Mouse (Mus musculus): ENCODE results near the gene C130050O18Rik. TPM values are rescaled to one million over a fixed set of nuclear protein-coding genes. Genes with fewer than 3 reads are reported as not detected.

Gene C130050O18Rik
- polyA plus RNA-seq, 1 experiment from 2014 or later, result 0.43 TPM

DNA sequence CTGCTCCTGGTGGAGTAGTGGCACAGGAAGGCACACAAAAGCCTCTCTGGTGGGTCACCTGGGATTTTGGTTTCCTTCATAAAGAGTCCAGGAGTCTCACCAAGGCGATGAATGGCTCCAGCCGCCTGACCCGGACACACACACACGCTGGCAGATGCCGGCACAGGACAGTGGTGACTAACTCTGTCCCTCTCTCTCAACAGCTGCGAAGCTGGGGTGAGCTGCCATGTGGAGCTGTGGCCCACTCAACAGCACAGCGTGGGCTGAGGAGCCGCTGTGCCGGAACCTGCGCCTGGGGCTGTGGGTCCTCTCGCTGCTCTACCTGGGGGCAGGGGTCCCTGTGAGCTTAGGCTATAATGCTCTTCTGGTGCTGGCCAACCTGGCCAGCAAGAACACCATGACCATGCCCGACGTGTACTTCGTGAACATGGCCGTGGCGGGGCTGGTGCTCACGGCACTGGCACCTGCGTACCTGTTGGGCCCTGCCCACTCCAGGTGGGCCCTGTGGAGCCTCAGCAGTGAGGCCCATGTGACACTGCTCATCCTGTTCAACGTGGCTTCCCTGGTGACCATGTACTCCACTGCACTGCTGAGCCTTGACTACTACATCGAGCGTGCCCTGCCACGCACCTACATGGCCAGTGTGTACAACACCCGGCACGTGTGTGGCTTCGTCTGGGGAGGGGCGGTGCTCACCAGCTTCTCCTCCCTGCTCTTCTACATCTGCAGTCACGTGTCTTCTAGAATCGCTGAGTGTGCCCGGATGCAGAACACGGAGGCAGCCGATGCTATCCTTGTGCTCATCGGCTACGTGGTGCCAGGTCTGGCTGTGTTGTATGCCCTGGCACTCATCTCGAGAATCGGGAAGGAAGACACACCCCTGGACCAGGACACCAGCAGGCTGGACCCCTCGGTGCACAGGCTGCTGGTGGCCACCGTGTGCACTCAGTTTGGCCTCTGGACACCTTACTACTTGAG, 12.6 kb upstream of the C130050O18Rik start:
- 91% methylated on average over 37 of the region's 37 CpGs for WGBS
- H3K9me3 ChIP-seq (replicated peaks; ENCODE audit: control insufficient read depth, low read length), result no peaks in the 10 kb centered on the region
- no peak overlapping the region for H3K4me2 ChIP-seq (ENCODE audit: low read depth, low read length)
- no peak overlapping the region for H3K4me3 ChIP-seq (ENCODE audit: low read length)
- H3K36me3 ChIP-seq (ENCODE audit: control insufficient read depth, insufficient read depth), result peaks cover 11% of the 10 kb centered on the region
- H3K27me3 ChIP-seq (ENCODE audit: control insufficient read depth, insufficient read depth, low read length), result no peaks in the 10 kb centered on the region
- H3K27ac ChIP-seq (ENCODE audit: low read length), result no peak overlapping the region
- no peak overlapping the region for H3K9ac ChIP-seq (ENCODE audit: low read length)
- no peak for ATAC-seq (replicated peaks; ENCODE audit: extremely low read depth, insufficient read depth, low FRiP score)
- peaks cover 37% of the 10 kb centered on the region for H3K4me1 ChIP-seq (ENCODE audit: control insufficient read depth, insufficient read depth, low read length)

DNA sequence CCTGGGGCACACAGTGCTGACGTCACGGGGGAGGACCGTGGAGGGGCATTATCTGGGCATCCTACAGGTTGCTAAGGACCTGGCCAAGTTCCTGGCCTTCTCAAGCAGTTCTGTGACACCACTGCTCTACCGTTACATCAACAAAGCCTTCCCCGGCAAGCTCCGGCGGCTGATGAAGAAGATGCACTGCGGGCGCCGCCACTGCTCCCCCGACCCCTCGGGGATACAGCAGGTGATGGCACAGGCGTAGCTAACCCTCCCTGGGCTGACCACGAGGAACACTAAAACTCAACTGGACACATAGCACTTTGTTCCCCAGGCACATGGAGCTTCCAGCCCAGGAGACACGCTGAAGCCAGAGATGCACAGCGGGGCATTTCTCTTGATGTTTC, 11.9 kb upstream of the C130050O18Rik start:
- Histone ChIP-seq H3K27ac (ENCODE audit: low read length) (no peak overlapping the region), H3K4me3 (ENCODE audit: low read length) (no peak overlapping the region), H3K4me2 (ENCODE audit: low read depth, low read length) (no peak overlapping the region), H3K9ac (ENCODE audit: low read length) (no peak overlapping the region), H3K4me1 (ENCODE audit: control insufficient read depth, insufficient read depth, low read length) (peaks cover 37% of the 10 kb centered on the region), H3K9me3 (replicated peaks; ENCODE audit: control insufficient read depth, low read length) (no peaks in the 10 kb centered on the region), H3K27me3 (ENCODE audit: control insufficient read depth, insufficient read depth, low read length) (no peaks in the 10 kb centered on the region), H3K36me3 (ENCODE audit: control insufficient read depth, insufficient read depth) (peaks cover 11% of the 10 kb centered on the region)
- WGBS, result 89% methylated on average over 16 of the region's 16 CpGs
- ATAC-seq (replicated peaks; ENCODE audit: extremely low read depth, insufficient read depth, low FRiP score), result no peak

DNA sequence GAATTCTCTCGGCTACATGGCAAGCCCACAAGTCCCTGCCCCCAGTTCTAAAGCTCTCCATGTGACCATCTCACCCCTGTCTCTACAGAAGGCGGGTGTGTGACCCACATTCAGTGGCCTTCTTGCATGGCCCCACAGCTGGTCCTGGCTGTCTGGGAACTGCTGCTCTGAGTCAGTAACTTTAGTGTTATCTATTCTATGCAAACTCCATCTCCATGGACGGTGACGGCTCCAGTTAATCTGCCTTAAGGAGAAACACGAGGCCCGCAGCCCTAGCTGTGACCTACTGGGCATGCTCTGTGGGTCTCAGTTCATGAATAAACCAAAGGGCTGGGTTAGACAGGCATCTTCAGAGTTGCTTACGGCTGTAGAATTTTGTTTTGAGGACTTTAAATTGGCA, 10.7 kb upstream of the C130050O18Rik start:
- Histone ChIP-seq H3K27ac (ENCODE audit: low read length) (no peak overlapping the region), H3K27me3 (ENCODE audit: control insufficient read depth, insufficient read depth, low read length) (no peaks in the 10 kb centered on the region), H3K4me1 (ENCODE audit: control insufficient read depth, insufficient read depth, low read length) (peaks cover 33% of the 10 kb centered on the region), H3K36me3 (ENCODE audit: control insufficient read depth, insufficient read depth) (peaks cover 11% of the 10 kb centered on the region), H3K9me3 (replicated peaks; ENCODE audit: control insufficient read depth, low read length) (no peaks in the 10 kb centered on the region), H3K9ac (ENCODE audit: low read length) (no peak overlapping the region), H3K4me2 (ENCODE audit: low read depth, low read length) (no peak overlapping the region), H3K4me3 (ENCODE audit: low read length) (no peak overlapping the region)
- no peak for ATAC-seq (replicated peaks; ENCODE audit: extremely low read depth, insufficient read depth, low FRiP score)
- WGBS, result 68% methylated on average over 7 of the region's 7 CpGs

DNA sequence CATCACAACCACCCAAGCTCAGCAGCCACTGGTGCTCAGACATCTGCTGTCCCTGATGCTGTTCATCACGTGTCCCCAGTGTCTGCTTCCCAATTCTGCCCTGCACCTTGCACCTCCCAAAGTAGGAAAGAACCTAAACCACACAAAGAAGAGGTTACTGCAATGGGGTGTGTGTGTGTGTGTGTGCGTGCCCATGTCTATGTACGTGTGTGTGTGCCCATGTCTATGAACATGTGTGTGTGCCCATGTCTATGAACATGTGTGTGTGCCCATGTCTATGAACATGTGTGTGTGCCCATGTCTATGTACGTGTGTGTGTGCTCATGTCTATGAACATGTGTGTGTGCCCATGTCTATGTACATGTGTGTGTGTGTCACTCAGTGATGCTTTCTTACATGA, 9.6 kb upstream of the C130050O18Rik start:
- WGBS, result 88% methylated on average over 4 of the region's 4 CpGs
- no peak for ATAC-seq (replicated peaks; ENCODE audit: extremely low read depth, insufficient read depth, low FRiP score)

DNA sequence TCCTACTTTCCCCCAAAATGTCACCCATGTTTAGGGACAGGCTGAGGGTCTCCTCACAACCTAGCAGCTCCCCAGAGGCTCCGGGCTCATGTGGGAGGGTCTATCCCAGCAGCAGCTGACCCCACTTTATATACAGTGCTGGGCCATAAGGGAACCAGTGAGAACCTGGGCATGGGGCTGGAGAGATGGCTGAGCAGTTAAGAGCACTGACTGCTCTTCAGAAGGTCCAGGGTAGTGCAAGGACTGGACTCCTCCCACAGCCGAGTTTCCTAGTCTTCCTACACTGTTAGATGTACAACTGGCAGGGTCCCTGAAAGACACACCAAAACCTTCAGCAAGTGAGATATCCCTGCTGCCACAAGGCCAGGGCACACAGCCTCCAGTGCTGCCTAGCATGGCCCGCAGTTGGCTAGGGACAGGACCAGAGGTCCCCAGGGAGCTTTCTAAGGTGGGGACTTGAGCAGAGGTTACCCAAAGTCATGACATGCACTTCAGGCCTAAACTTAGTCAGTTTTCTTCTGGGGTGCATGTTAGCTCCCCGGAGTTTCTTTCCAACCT, 7.6 kb upstream of the C130050O18Rik start:
- Histone ChIP-seq H3K9me3 (replicated peaks; ENCODE audit: control insufficient read depth, low read length) (no peaks in the 10 kb centered on the region), H3K4me2 (ENCODE audit: low read depth, low read length) (no peak overlapping the region; the same call in 1 of the 2 replicates), H3K9ac (ENCODE audit: low read length) (peak overlapping the region; percentile 58), H3K36me3 (ENCODE audit: control insufficient read depth, insufficient read depth) (peaks cover 11% of the 10 kb centered on the region), H3K27me3 (ENCODE audit: control insufficient read depth, insufficient read depth, low read length) (no peaks in the 10 kb centered on the region), H3K27ac (ENCODE audit: low read length) (peak overlapping the region; percentile 51), H3K4me1 (ENCODE audit: control insufficient read depth, insufficient read depth, low read length) (peaks cover 17% of the 10 kb centered on the region), H3K4me3 (ENCODE audit: low read length) (no peak overlapping the region)
- WGBS, result 80% methylated on average over 4 of the region's 4 CpGs
- no peak for ATAC-seq (replicated peaks; ENCODE audit: extremely low read depth, insufficient read depth, low FRiP score)

More for the DNA sequence above, 9.6 kb upstream of the C130050O18Rik start:
- no peak overlapping the region for H3K4me3 ChIP-seq (ENCODE audit: low read length)
- H3K27ac ChIP-seq (ENCODE audit: low read length), result no peak overlapping the region
- H3K27me3 ChIP-seq (ENCODE audit: control insufficient read depth, insufficient read depth, low read length), result no peaks in the 10 kb centered on the region
- H3K4me2 ChIP-seq (ENCODE audit: low read depth, low read length), result no peak overlapping the region
- peaks cover 11% of the 10 kb centered on the region for H3K36me3 ChIP-seq (ENCODE audit: control insufficient read depth, insufficient read depth)
- peaks cover 26% of the 10 kb centered on the region for H3K4me1 ChIP-seq (ENCODE audit: control insufficient read depth, insufficient read depth, low read length)
- no peaks in the 10 kb centered on the region for H3K9me3 ChIP-seq (replicated peaks; ENCODE audit: control insufficient read depth, low read length)
- H3K9ac ChIP-seq (ENCODE audit: low read length), result no peak overlapping the region

DNA sequence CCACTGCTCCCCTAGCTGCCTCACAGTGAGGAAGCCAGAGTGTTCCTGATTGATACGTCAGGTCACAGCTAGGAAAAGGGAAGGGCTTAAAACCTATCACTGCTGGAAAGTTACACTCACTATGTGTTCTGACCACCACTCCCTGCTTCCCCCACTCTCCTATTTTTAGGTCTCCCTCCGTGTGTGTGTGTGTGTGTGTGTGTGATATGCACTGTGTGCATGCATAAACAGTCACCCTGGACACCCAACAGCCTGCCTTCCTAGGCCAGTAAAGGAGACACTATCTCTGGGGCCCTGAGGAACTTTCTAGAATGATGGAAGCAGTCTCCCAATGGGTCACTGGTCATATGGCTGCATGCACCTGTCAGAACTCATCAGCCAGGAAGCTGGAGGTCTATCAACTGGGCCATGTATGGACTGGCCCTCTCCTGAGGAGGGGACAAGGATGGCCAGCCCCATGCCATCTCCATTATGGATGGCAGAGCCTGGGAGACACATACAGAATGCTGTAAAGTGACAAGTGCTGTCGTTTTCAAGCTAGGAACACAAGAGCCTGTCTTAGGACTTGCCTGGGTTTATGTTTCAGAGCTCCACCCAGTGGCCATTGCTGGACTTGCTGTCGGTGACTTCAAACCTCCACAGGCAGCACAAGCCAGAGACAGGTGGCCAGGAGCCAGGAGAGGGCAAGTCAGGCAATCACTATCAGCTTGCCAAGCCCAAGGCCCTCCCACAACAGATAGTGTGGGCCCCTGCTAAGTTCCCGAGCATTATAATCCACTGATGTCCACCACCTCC, 6.9 kb upstream of the C130050O18Rik start:
- Histone ChIP-seq H3K4me2 (ENCODE audit: low read depth, low read length) (peak overlapping the region; percentile 4), H3K27me3 (ENCODE audit: control insufficient read depth, insufficient read depth, low read length) (no peaks in the 10 kb centered on the region), H3K9me3 (replicated peaks; ENCODE audit: control insufficient read depth, low read length) (no peaks in the 10 kb centered on the region), H3K36me3 (ENCODE audit: control insufficient read depth, insufficient read depth) (peaks cover 7% of the 10 kb centered on the region), H3K9ac (ENCODE audit: low read length) (peak overlapping the region; percentile 58), H3K4me3 (ENCODE audit: low read length) (no peak overlapping the region), H3K27ac (ENCODE audit: low read length) (peak overlapping the region; percentile 55), H3K4me1 (ENCODE audit: control insufficient read depth, insufficient read depth, low read length) (peaks cover 17% of the 10 kb centered on the region)
- ATAC-seq (replicated peaks; ENCODE audit: extremely low read depth, insufficient read depth, low FRiP score), result peak; percentile 79
- WGBS, result 17% methylated on average over 5 of the region's 5 CpGs

DNA sequence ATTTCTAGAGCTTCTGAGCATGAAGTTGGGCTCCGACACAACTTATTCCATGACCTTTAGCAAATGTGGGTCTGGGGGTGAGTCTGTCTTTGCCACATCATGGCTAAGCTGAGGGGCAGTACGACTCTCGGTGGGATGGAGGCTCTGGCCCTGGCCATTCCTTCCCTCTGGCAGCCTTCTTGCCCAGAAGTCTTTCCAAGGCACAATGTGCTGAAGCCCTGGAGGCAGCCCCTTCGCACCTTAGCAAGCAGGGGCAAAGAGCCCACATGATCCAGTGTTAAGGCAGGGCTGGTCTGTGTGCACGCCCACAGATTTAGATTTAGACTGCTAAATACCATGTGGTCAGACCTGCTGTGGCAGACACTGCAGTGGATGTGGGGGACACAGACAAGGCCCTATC, 6.3 kb upstream of the C130050O18Rik start:
- H3K4me2 ChIP-seq (ENCODE audit: low read depth, low read length), result peak overlapping the region; percentile 4; the same call in 1 of the 2 replicates
- 67% methylated on average over 5 of the region's 5 CpGs for WGBS
- H3K36me3 ChIP-seq (ENCODE audit: control insufficient read depth, insufficient read depth), result peaks cover 3% of the 10 kb centered on the region; the same call in 1 of the 2 replicates
- H3K27ac ChIP-seq (ENCODE audit: low read length), result no peak overlapping the region
- H3K9me3 ChIP-seq (replicated peaks; ENCODE audit: control insufficient read depth, low read length), result no peaks in the 10 kb centered on the region
- peaks cover 17% of the 10 kb centered on the region for H3K4me1 ChIP-seq (ENCODE audit: control insufficient read depth, insufficient read depth, low read length)
- H3K9ac ChIP-seq (ENCODE audit: low read length), result no peak overlapping the region
- ATAC-seq (replicated peaks; ENCODE audit: extremely low read depth, insufficient read depth, low FRiP score), result no peak
- no peak overlapping the region for H3K4me3 ChIP-seq (ENCODE audit: low read length)
- H3K27me3 ChIP-seq (ENCODE audit: control insufficient read depth, insufficient read depth, low read length), result no peaks in the 10 kb centered on the region

DNA sequence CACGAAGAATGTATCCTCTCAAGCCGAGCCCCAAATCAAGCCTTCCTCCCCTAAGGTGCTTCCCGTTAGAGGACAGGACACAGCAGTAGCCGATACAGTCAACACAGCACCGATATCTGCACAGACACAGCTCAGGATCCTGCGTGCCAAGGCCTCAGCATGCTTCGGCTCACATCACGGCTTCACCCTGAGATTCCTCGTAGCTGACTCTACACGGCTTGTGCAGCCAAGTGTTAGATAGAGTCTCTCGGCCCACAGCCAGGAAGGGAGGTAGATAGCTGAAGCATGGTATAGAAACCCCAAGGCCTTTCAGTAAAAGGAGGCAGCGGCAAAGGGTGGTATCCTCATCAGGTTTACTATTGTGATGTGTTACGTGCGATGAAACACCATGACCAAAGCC, 5.1 kb upstream of the C130050O18Rik start:
- Histone ChIP-seq H3K4me2 (ENCODE audit: low read depth, low read length) (no peak overlapping the region), H3K9ac (ENCODE audit: low read length) (no peak overlapping the region), H3K27ac (ENCODE audit: low read length) (no peak overlapping the region), H3K9me3 (replicated peaks; ENCODE audit: control insufficient read depth, low read length) (no peaks in the 10 kb centered on the region), H3K4me1 (ENCODE audit: control insufficient read depth, insufficient read depth, low read length) (peaks cover 19% of the 10 kb centered on the region), H3K4me3 (ENCODE audit: low read length) (no peak overlapping the region), H3K27me3 (ENCODE audit: control insufficient read depth, insufficient read depth, low read length) (no peaks in the 10 kb centered on the region), H3K36me3 (ENCODE audit: control insufficient read depth, insufficient read depth) (no peaks in the 10 kb centered on the region)
- no peak for ATAC-seq (replicated peaks; ENCODE audit: extremely low read depth, insufficient read depth, low FRiP score)
- WGBS, result 66% methylated on average over 14 of the region's 14 CpGs
